ENCODE assay signal across 8 mouse cellular contexts in the genomic region with DNA sequence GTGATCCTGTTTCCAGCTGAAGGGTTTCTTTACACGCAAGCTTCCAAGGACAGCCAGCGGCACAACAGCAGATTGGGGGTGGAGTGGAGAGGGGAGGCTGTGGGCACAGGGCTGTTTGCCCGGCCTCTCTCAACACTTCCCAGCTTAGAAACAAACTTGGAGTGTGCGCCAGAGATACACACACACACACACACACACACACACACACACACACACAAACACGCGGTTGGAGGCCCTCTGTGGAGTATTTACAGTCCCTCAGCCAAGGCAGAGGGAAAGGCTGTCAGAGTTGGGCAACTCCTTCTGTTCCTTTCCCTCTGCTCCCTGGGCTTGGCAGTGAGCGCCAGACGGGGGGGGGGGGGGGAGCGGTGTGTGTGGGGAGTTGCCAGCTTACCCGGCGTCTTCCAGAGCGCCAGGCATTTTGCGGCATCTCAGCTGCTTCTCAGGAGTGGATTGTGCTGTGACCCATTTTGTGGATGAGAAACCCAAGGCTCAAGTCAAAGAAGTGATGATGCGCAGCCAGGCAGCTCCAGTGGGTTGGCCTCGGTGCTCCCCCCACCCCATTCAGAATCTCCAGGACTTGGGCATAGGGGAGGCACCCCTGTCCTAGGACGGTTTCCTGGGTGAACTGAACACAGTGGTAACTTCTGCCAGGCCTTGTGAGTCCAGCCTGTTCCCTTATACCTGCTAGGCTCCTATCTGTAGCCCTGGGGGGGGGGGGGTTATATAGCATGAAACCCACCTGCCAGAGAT. TPM values are rescaled to one million over a fixed set of nuclear protein-coding genes. Genes with fewer than 3 reads are reported as not detected.
DNase-seq lines count a peak whose midpoint lies in the region; ATAC-seq lines count a peak whose summit lies in the region.

No protein-coding gene starts in this region.

- no peak for ATAC-seq in embryonic facial prominence, embryonic 13.5 days (ENCODE audit: insufficient number of reproducible peaks, insufficient read depth, low FRiP score, low TSS enrichment, low read depth)
- ATAC-seq in heart, embryonic 15.5 days (replicated peaks; ENCODE audit: insufficient number of reproducible peaks, insufficient read depth, low FRiP score, low read depth), result no peak
- no peak for ATAC-seq in liver, embryonic 15.5 days (ENCODE audit: insufficient read depth)

- no peak overlapping the region for H3K27ac ChIP-seq in embryonic facial prominence, embryonic 13.5 days
- H3K27ac ChIP-seq in heart, embryonic 15.5 days, result no peak overlapping the region
- H3K27ac ChIP-seq in liver, embryonic 15.5 days (replicated peaks), result no peak overlapping the region

- H3K4me2 ChIP-seq in embryonic facial prominence, embryonic 13.5 days, result peak overlapping the region; percentile 99
- H3K4me2 ChIP-seq in heart, embryonic 15.5 days, result peak overlapping the region; percentile 100
- peak overlapping the region; percentile 85 for H3K4me2 ChIP-seq in liver, embryonic 15.5 days

- WGBS in embryonic facial prominence, embryonic 13.5 days, result 24% methylated on average over 13 of the region's 16 CpGs
- WGBS in heart, embryonic 15.5 days, result 28% methylated on average over 9 of the region's 16 CpGs
- WGBS in liver, embryonic 15.5 days (ENCODE audit: insufficient replicate concordance), result 33% methylated on average over 15 of the region's 16 CpGs

- H3K4me3 ChIP-seq in embryonic facial prominence, embryonic 13.5 days, result peak overlapping the region; percentile 70
- H3K4me3 ChIP-seq in heart, embryonic 15.5 days, result peak overlapping the region; percentile 83
- peak overlapping the region; percentile 16; the same call in 1 of the 2 replicates for H3K4me3 ChIP-seq in liver, embryonic 15.5 days (replicated peaks)

- H3K36me3 ChIP-seq in embryonic facial prominence, embryonic 13.5 days, result no peaks in the 10 kb centered on the region
- H3K36me3 ChIP-seq in heart, embryonic 15.5 days, result no peaks in the 10 kb centered on the region
- no peaks in the 10 kb centered on the region for H3K36me3 ChIP-seq in liver, embryonic 15.5 days (replicated peaks)

- peaks cover 79% of the 10 kb centered on the region for H3K4me1 ChIP-seq in embryonic facial prominence, embryonic 13.5 days
- peaks cover 62% of the 10 kb centered on the region for H3K4me1 ChIP-seq in heart, embryonic 15.5 days (replicated peaks)
- H3K4me1 ChIP-seq in liver, embryonic 15.5 days (replicated peaks), result peaks cover 66% of the 10 kb centered on the region

- no peaks in the 10 kb centered on the region for H3K9me3 ChIP-seq in embryonic facial prominence, embryonic 13.5 days
- no peaks in the 10 kb centered on the region for H3K9me3 ChIP-seq in heart, embryonic 15.5 days (replicated peaks)
- no peaks in the 10 kb centered on the region for H3K9me3 ChIP-seq in liver, embryonic 15.5 days (replicated peaks)

- H3K9ac ChIP-seq in embryonic facial prominence, embryonic 13.5 days, result no peak overlapping the region
- no peak overlapping the region for H3K9ac ChIP-seq in heart, embryonic 15.5 days
- no peak overlapping the region for H3K9ac ChIP-seq in liver, embryonic 15.5 days

- H3K27me3 ChIP-seq in embryonic facial prominence, embryonic 13.5 days, result peaks cover 73% of the 10 kb centered on the region
- H3K27me3 ChIP-seq in heart, embryonic 15.5 days, result peaks cover 46% of the 10 kb centered on the region
- peaks cover 96% of the 10 kb centered on the region for H3K27me3 ChIP-seq in liver, embryonic 15.5 days

- DNase-seq in adrenal gland, adult 2 months, result peak; percentile 78
- no peak for DNase-seq in adrenal gland, postnatal 4 days (ENCODE audit: low spot score in 2 of 2)
- DNase-seq in layer of hippocampus, adult 11-12 months (ENCODE audit: low spot score), result peak; percentile 82
- peak; percentile 35 for DNase-seq in ovary, postnatal 14 days (ENCODE audit: low spot score)
- no peak for DNase-seq in thymus, postnatal 0 days (ENCODE audit: low spot score)

RNA-seq across cellular contexts. Expression of gene Fam222a, which starts 2.3 kb away (rescaled TPM):
- total RNA-seq in adrenal gland, adult 2 months (2021), result 10 to 100 TPM; 32.9 to 84.3 TPM
- polyA plus RNA-seq in adrenal gland, adult 2 months (2012; rRNA removed), result 68.3 and 72.0 TPM in 2 replicates
- 10 to 100 TPM; 33.7 to 33.9 TPM for total RNA-seq in adrenal gland, postnatal 4 days (2021)
- polyA plus RNA-seq in embryonic facial prominence, embryonic 13.5 days (2015; fragmentation: Nextera tagmentation; extraction: Ambion mirVana), result 1.2 and 1.3 TPM in 2 replicates
- 0.74 and 1.6 TPM in 2 replicates for polyA plus RNA-seq in heart, embryonic 15.5 days (2015; fragmentation: Nextera tagmentation; extraction: Ambion mirVana)
- polyA plus RNA-seq in liver, embryonic 15.5 days (2015; fragmentation: Nextera tagmentation; extraction: Ambion mirVana), result 0.50 and 0.73 TPM in 2 replicates
- polyA plus RNA-seq in thymus, postnatal 0 days (2015; fragmentation: Nextera tagmentation; extraction: Ambion mirVana), result 1.6 and 2.3 TPM in 2 replicates

Comparison
In these comparisons a context has a peak if more than half of its experiments do, and no peak if none do; other contexts are left out.
1. DNase-seq: peak in adrenal gland, adult 2 months (single experiment), layer of hippocampus, adult 11-12 months (single experiment) and ovary, postnatal 14 days (single experiment); none in adrenal gland, postnatal 4 days (0 of 2) and thymus, postnatal 0 days (single experiment).
2. H3K4me3 ChIP-seq: peak in every context shown above with its lines; median percentile 83 in heart, embryonic 15.5 days; 70 in embryonic facial prominence, embryonic 13.5 days; 16 in liver, embryonic 15.5 days.
3. RNA of gene Fam222a, which starts 2.3 kb away (polyA plus RNA-seq): 68.3 to 72.0 TPM in adrenal gland, adult 2 months; 1.6 to 2.3 TPM in thymus, postnatal 0 days, 1.2 to 1.3 TPM in embryonic facial prominence, embryonic 13.5 days, 0.74 to 1.6 TPM in heart, embryonic 15.5 days and 0.50 to 0.73 TPM in liver, embryonic 15.5 days; every median in the first group is over 10 times any median in the second.
4. Peak in every context shown above with its lines, with median percentiles within 50 percentile points of each other: H3K4me2 ChIP-seq.